Mouse (Mus musculus) embryonic facial prominence, embryonic 11.5 days (tissue): ENCODE data around the gene Nhej1. TPM values are rescaled to one million over a fixed set of nuclear protein-coding genes. Genes with fewer than 3 reads are reported as not detected.

Experiments
- ATAC-seq: fragments of 200-750 bp; cut with Nextera tagmentation; replicated peaks from 2 replicates; pipeline ENCODE4 v1.8.0; 2017; ENCODE audit warnings: low read depth; ENCODE audit not compliant: insufficient number of reproducible peaks, low FRiP score, low TSS enrichment
- DNase-seq: peaks from one replicate; pipeline ENCODE4 v3.0.0-alpha.2; 2015; ENCODE audit warnings: low spot score
- H3K27ac ChIP-seq: fragments of 300-500 bp; sonication (generic); replicated peaks from 2 replicates; pipeline ENCODE4 v1.5.1; 2014; ENCODE audit warnings: mild to moderate bottlenecking, low read depth, low read length, control low read depth
- H3K27me3 ChIP-seq: fragments of 300-500 bp; sonication (generic); 2 replicates; pipeline ENCODE4 v1.6.1; 2014; ENCODE audit warnings: mild to moderate bottlenecking, low read length, moderate library complexity, mixed read lengths; ENCODE audit not compliant: control insufficient read depth, insufficient read depth
- H3K36me3 ChIP-seq: fragments of 300-500 bp; sonication (generic); replicated peaks from 2 replicates; pipeline ENCODE4 v1.6.1; 2014; ENCODE audit warnings: low read depth, mild to moderate bottlenecking, low read length, moderate library complexity, mixed read lengths; ENCODE audit not compliant: control insufficient read depth, insufficient read depth
- H3K4me1 ChIP-seq: fragments of 300-500 bp; sonication (generic); 2 replicates; pipeline ENCODE4 v1.6.1; 2014; ENCODE audit warnings: low read length, mixed read lengths; ENCODE audit not compliant: control insufficient read depth, insufficient read depth
- H3K4me2 ChIP-seq: fragments of 300-500 bp; sonication (generic); 2 replicates; pipeline ENCODE4 v1.6.1; 2014; ENCODE audit warnings: low read depth, mild to moderate bottlenecking, control low read depth, low read length, moderate library complexity
- H3K4me3 ChIP-seq: fragments of 300-500 bp; sonication (generic); 2 replicates; pipeline ENCODE4 v1.5.1; 2014; ENCODE audit warnings: low read depth, low read length, control low read depth
- H3K9ac ChIP-seq: fragments of 300-500 bp; sonication (generic); replicated peaks from 2 replicates; pipeline ENCODE4 v1.6.1; 2014; ENCODE audit warnings: mild to moderate bottlenecking, control low read depth, low read length
- H3K9me3 ChIP-seq: fragments of 300-500 bp; sonication (generic); replicated peaks from 2 replicates; pipeline ENCODE4 v1.6.1; 2016; ENCODE audit warnings: mild to moderate bottlenecking, low read length, inconsistent platforms, mixed read lengths; ENCODE audit not compliant: control insufficient read depth
- WGBS: fragments of 180-500 bp; shearing (Covaris S2); extraction: QIAGEN DNeasy Blood & Tissue Kit; methylation state at CpG from one replicate; pipeline ENCODE4 v1.1.7; 2014; 5-methylcytosine and 5-hydroxymethylcytosine counted together
- polyA plus RNA-seq: library from polyadenylated mRNA; unstranded; fragments of >200 nt; fragmentation: Nextera tagmentation; extraction: Ambion mirVana; gene quantifications from 2 replicates; pipeline ENCODE4 v1.2.1, GENCODE M21; 2014

Gene Nhej1
- polyA plus RNA-seq, 1 experiment from 2014 or later, result 12.0 TPM

GRCm38 (mm10) chr1:74927621-74928296, 197.2 kb downstream of the Nhej1 start:
- Histone ChIP-seq H3K4me1 (no peaks in the 10 kb centered on the region), H3K4me3 (no peak overlapping the region), H3K4me2 (no peak overlapping the region), H3K36me3 (no peaks in the 10 kb centered on the region), H3K27ac (no peak overlapping the region), H3K27me3 (0 out of 2 replicates have a peak, but pooled peaks cover 3% of the 10 kb centered on the region), H3K9ac (no peak overlapping the region), H3K9me3 (no peaks in the 10 kb centered on the region)
- no peak for DNase-seq
- ATAC-seq, result no peak
- whole genome bisulfite sequencing, result 75% methylated on average over 9 of the region's 9 CpGs

GRCm38 (mm10) chr1:74926721-74927120, 198.3 kb downstream of the Nhej1 start:
- Histone ChIP-seq H3K27me3 (0 out of 2 replicates have a peak, but pooled peaks cover 3% of the 10 kb centered on the region), H3K36me3 (no peaks in the 10 kb centered on the region), H3K9ac (no peak overlapping the region), H3K27ac (no peak overlapping the region), H3K4me2 (no peak overlapping the region), H3K4me1 (no peaks in the 10 kb centered on the region), H3K9me3 (no peaks in the 10 kb centered on the region), H3K4me3 (no peak overlapping the region)
- WGBS, result 42% methylated on average over 6 of the region's 6 CpGs
- DNase-seq (peak; percentile 51), ATAC-seq (no peak; the same call in 1 of the 2 replicates)

GRCm38 (mm10) chr1:74924464-74924863, 200.5 kb downstream of the Nhej1 start:
- Histone ChIP-seq H3K27ac (no peak overlapping the region), H3K4me1 (no peaks in the 10 kb centered on the region), H3K4me3 (no peak overlapping the region), H3K4me2 (no peak overlapping the region), H3K27me3 (no peaks in the 10 kb centered on the region), H3K36me3 (no peaks in the 10 kb centered on the region), H3K9ac (no peak overlapping the region), H3K9me3 (no peaks in the 10 kb centered on the region)
- 61% methylated on average over 4 of the region's 4 CpGs for WGBS
- no peak for ATAC-seq
- DNase-seq, result no peak

Other genes starting within 250 kb of the Nhej1 start
- gene Fev, start 239.8 kb downstream of the Nhej1 start, polyA plus RNA-seq, result 0.40 and 0.62 TPM in 2 replicates
- 0.62 and 5.2 TPM in 2 replicates for gene Cryba2, start 232.1 kb downstream of the Nhej1 start, polyA plus RNA-seq
- 0.06 TPM in 1 of 2 replicates, not detected in the other for gene Cfap65, start 189.6 kb downstream of the Nhej1 start, polyA plus RNA-seq
- 0.32 TPM in 1 of 2 replicates, not detected in the other for gene Ihh, start 173.5 kb downstream of the Nhej1 start, polyA plus RNA-seq
- 0.10 and 0.18 TPM in 2 replicates for gene Slc23a3, start 8.7 kb upstream of the Nhej1 start, polyA plus RNA-seq
- 33.8 and 37.2 TPM in 2 replicates for gene Cnppd1, start 17.5 kb upstream of the Nhej1 start, polyA plus RNA-seq
- gene Retreg2, start 17.6 kb upstream of the Nhej1 start, polyA plus RNA-seq, result 27.7 and 38.0 TPM in 2 replicates
- 33.9 and 36.0 TPM in 2 replicates for gene Zfand2b, start 43.4 kb upstream of the Nhej1 start, polyA plus RNA-seq
- 24.4 and 24.9 TPM in 2 replicates for gene Abcb6, start 55.2 kb upstream of the Nhej1 start, polyA plus RNA-seq
- 16.8 TPM in 2 replicates for gene Ankzf1, start 67.0 kb upstream of the Nhej1 start, polyA plus RNA-seq
- 12.9 and 17.1 TPM in 2 replicates for gene Atg9a, start 67.0 kb upstream of the Nhej1 start, polyA plus RNA-seq
- gene Glb1l, start 85.6 kb upstream of the Nhej1 start, polyA plus RNA-seq, result 14.1 and 15.0 TPM in 2 replicates
- gene Stk16, start 85.6 kb upstream of the Nhej1 start, polyA plus RNA-seq, result 117 and 123 TPM in 2 replicates
- gene Tuba4a, start 94.7 kb upstream of the Nhej1 start, polyA plus RNA-seq, result 17.3 and 18.9 TPM in 2 replicates
- not detected in 2 replicates for gene A630095N17Rik, start 106.9 kb upstream of the Nhej1 start, polyA plus RNA-seq
- gene Dnajb2, start 111.2 kb upstream of the Nhej1 start, polyA plus RNA-seq, result 13.8 and 17.2 TPM in 2 replicates
- gene Ptprn, start 139.3 kb upstream of the Nhej1 start, polyA plus RNA-seq, result 1.4 and 1.5 TPM in 2 replicates
- 4.9 and 5.8 TPM in 2 replicates for gene Resp18, start 153.2 kb upstream of the Nhej1 start, polyA plus RNA-seq
- gene Dnpep, start 192.8 kb upstream of the Nhej1 start, polyA plus RNA-seq, result 123 and 146 TPM in 2 replicates
- gene Des, start 235.1 kb upstream of the Nhej1 start, polyA plus RNA-seq, result 6.9 and 9.9 TPM in 2 replicates